Mouse (Mus musculus) kidney, embryonic 15.5 days (tissue): Measurements from ENCODE around the gene Txk. TPM values are rescaled to one million over a fixed set of nuclear protein-coding genes. Genes with fewer than 3 reads are reported as not detected.

Experiments
- ATAC-seq: fragments of 200-750 bp; cut with Nextera tagmentation; replicated peaks from 2 replicates; pipeline ENCODE4 v1.8.0; 2017; ENCODE audit warnings: moderate TSS enrichment; ENCODE audit not compliant: low FRiP score
- H3K27ac ChIP-seq: fragments of 300-500 bp; sonication (generic); 2 replicates; pipeline ENCODE4 v1.5.1; 2015; ENCODE audit warnings: mild to moderate bottlenecking, inconsistent platforms
- H3K27me3 ChIP-seq: fragments of 300-500 bp; sonication (generic); 2 replicates; pipeline ENCODE4 v1.6.1; 2015; ENCODE audit warnings: inconsistent platforms
- H3K36me3 ChIP-seq: fragments of 300-500 bp; sonication (generic); 2 replicates; pipeline ENCODE4 v1.6.1; 2015; ENCODE audit warnings: inconsistent platforms
- H3K4me1 ChIP-seq: fragments of 300-500 bp; sonication (generic); 2 replicates; pipeline ENCODE4 v1.6.1; 2015; ENCODE audit warnings: inconsistent platforms
- H3K4me2 ChIP-seq: fragments of 300-500 bp; sonication (generic); 2 replicates; pipeline ENCODE4 v1.6.1; 2015; ENCODE audit warnings: moderate library complexity, mild to moderate bottlenecking, inconsistent platforms
- H3K4me3 ChIP-seq: fragments of 300-500 bp; sonication (generic); replicated peaks from 2 replicates; pipeline ENCODE4 v1.5.1; 2015; ENCODE audit warnings: mild to moderate bottlenecking, inconsistent platforms
- H3K9ac ChIP-seq: fragments of 300-500 bp; sonication (generic); 2 replicates; pipeline ENCODE4 v1.6.1; 2015; ENCODE audit warnings: mild to moderate bottlenecking, inconsistent platforms
- H3K9me3 ChIP-seq: fragments of 300-500 bp; sonication (generic); replicated peaks from 2 replicates; pipeline ENCODE4 v1.6.1; 2016; ENCODE audit warnings: inconsistent platforms
- WGBS: fragments of 180-500 bp; shearing (Covaris S2); methylation state at CpG from one replicate; pipeline ENCODE4 v1.1.7; 2015; ENCODE audit warnings: mixed read lengths; 5-methylcytosine and 5-hydroxymethylcytosine counted together
- polyA plus RNA-seq: library from polyadenylated mRNA; unstranded; fragments of >200 nt; fragmentation: Nextera tagmentation; extraction: Ambion mirVana; gene quantifications from 2 replicates; pipeline ENCODE4 v1.2.1, GENCODE M21; 2015

The Txk gene
- polyA plus RNA-seq, 1 experiment from 2014 or later = 0.10 TPM

DNA sequence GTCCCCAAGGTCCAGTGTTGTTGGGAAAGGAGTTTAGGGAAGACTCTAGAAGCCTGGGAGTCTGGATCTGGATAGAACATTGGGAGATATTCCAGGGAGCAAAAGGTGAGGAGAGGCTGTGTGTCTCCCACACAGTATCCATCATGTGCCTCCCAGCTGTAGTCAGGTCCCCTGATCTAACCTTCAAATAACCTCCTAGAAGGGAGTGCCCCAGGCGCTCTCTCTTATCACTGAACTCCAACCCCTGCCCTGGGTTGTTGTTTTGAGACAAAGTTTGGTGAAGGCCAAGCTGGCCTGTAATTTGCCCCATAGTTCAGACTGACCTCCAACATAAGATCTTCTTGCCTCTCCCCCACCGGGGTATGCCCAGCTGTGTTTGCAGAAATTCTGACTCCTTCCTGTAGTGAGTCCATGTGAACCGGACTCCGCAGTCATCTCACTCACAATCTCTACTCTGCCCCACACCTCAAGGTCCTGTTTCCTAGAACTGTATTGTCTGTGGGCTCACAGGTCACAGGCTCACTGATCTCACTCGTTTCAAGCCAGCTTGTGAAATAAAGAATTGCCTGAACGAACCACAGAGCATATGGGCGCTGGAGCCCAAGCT lies 3.8 kb downstream of the Txk start:
- Histone ChIP-seq H3K4me3 (no peak overlapping the region), H3K9ac (no peak overlapping the region), H3K27me3 (no peaks in the 10 kb centered on the region), H3K4me1 (no peaks in the 10 kb centered on the region), H3K9me3 (no peaks in the 10 kb centered on the region), H3K27ac (no peak overlapping the region), H3K4me2 (no peak overlapping the region), H3K36me3 (no peaks in the 10 kb centered on the region)
- 52% methylated on average over 7 of the region's 7 CpGs for WGBS
- no peak for ATAC-seq

DNA sequence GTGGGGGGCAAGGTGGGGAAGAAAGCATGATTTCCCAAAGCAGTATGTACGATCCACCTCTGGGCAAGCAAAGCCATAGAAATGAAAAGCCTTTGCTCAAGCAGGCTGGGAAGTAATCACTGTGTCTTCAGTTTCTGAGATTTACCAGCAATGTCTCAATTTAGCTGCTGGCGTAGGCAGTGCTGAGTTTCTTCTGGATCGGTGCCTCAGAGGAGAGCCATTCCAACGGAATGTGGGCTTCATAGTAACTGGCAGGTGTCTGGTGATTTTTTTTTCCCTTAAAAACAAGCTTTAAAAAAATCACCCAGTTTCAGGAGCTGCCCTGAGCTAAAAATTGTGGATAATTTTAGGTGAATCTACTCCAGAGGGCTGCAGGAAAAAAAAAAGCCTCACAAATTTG lies 5.2 kb downstream of the Txk start:
- no peak overlapping the region for H3K4me3 ChIP-seq
- no peak overlapping the region for H3K27ac ChIP-seq
- H3K4me1 ChIP-seq = no peaks in the 10 kb centered on the region
- WGBS = 78% methylated on average over 4 of the region's 4 CpGs
- H3K27me3 ChIP-seq = no peaks in the 10 kb centered on the region
- H3K36me3 ChIP-seq = no peaks in the 10 kb centered on the region
- H3K4me2 ChIP-seq = no peak overlapping the region
- no peak overlapping the region for H3K9ac ChIP-seq
- no peaks in the 10 kb centered on the region for H3K9me3 ChIP-seq
- ATAC-seq = no peak

- Histone ChIP-seq H3K9me3 (no peaks in the 10 kb centered on the region), H3K27ac (no peak overlapping the region), H3K27me3 (no peaks in the 10 kb centered on the region), H3K36me3 (no peaks in the 10 kb centered on the region), H3K4me1 (no peaks in the 10 kb centered on the region), H3K9ac (no peak overlapping the region), H3K4me2 (no peak overlapping the region), H3K4me3 (no peak overlapping the region)
- 76% methylated on average over 4 of the region's 4 CpGs for WGBS
- no peak for ATAC-seq
These were observed 6.1 kb downstream of the Txk start for GRCm38 (mm10) chr5:72746461-72746860.

- H3K4me3 ChIP-seq = no peak overlapping the region
- no peak overlapping the region for H3K27ac ChIP-seq
- no peak overlapping the region for H3K4me2 ChIP-seq
- no peaks in the 10 kb centered on the region for H3K4me1 ChIP-seq
- H3K36me3 ChIP-seq = no peaks in the 10 kb centered on the region
- WGBS = 89% methylated on average over 6 of the region's 6 CpGs
- ATAC-seq = no peak
- no peaks in the 10 kb centered on the region for H3K9me3 ChIP-seq
- H3K27me3 ChIP-seq = no peaks in the 10 kb centered on the region
- H3K9ac ChIP-seq = no peak overlapping the region
These were observed 9.5 kb downstream of the Txk start for GRCm38 (mm10) chr5:72743103-72743502.

- no peak overlapping the region for H3K9ac ChIP-seq
- no peaks in the 10 kb centered on the region for H3K27me3 ChIP-seq
- H3K4me2 ChIP-seq = no peak overlapping the region
- H3K4me1 ChIP-seq = no peaks in the 10 kb centered on the region
- no peaks in the 10 kb centered on the region for H3K9me3 ChIP-seq
- H3K4me3 ChIP-seq = no peak overlapping the region
- ATAC-seq = no peak
- no peaks in the 10 kb centered on the region for H3K36me3 ChIP-seq
- no peak overlapping the region for H3K27ac ChIP-seq
- 71% methylated on average over 7 of the region's 7 CpGs for WGBS
These were observed 15.7 kb downstream of the Txk start for GRCm38 (mm10) chr5:72736868-72737267.

- Histone ChIP-seq H3K4me1 (no peaks in the 10 kb centered on the region), H3K4me3 (no peak overlapping the region), H3K36me3 (no peaks in the 10 kb centered on the region), H3K9me3 (no peaks in the 10 kb centered on the region), H3K9ac (no peak overlapping the region), H3K27me3 (no peaks in the 10 kb centered on the region), H3K27ac (no peak overlapping the region), H3K4me2 (no peak overlapping the region)
- 81% methylated on average over 8 of the region's 8 CpGs for WGBS
- ATAC-seq = no peak
These were observed 16.1 kb downstream of the Txk start for GRCm38 (mm10) chr5:72736437-72736836.

GRCm38 (mm10) chr5:72735763-72736162 lies 16.8 kb downstream of the Txk start:
- Histone ChIP-seq H3K4me2 (no peak overlapping the region), H3K4me3 (no peak overlapping the region), H3K27ac (no peak overlapping the region), H3K4me1 (no peaks in the 10 kb centered on the region), H3K9me3 (no peaks in the 10 kb centered on the region), H3K27me3 (no peaks in the 10 kb centered on the region), H3K9ac (no peak overlapping the region), H3K36me3 (no peaks in the 10 kb centered on the region)
- no peak for ATAC-seq
- 74% methylated on average over 7 of the region's 7 CpGs for WGBS

DNA sequence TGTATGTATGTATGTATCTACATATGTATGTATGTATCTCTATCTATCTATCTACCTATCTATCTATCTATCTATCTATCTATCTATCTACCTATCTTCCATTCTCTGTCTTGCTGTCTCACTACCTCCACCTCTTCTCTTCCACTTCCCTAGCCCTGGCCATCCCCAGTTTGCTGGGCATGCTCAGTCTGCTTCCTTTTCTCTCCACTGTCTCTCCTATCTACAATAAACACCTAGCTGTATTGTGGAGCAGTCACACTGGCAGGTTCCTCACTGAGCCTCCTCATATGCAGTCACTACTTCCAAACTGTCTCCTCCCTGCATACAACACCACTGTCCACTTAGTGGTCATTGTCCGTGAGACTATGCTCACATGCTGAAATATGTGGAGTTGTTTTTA lies 19.7 kb downstream of the Txk start:
- 86% methylated on average over 1 of the region's 1 CpGs for WGBS
- no peaks in the 10 kb centered on the region for H3K9me3 ChIP-seq
- no peak overlapping the region for H3K4me2 ChIP-seq
- H3K4me1 ChIP-seq = no peaks in the 10 kb centered on the region
- H3K27ac ChIP-seq = no peak overlapping the region
- H3K4me3 ChIP-seq = no peak overlapping the region
- ATAC-seq = no peak
- H3K9ac ChIP-seq = no peak overlapping the region
- H3K36me3 ChIP-seq = no peaks in the 10 kb centered on the region
- H3K27me3 ChIP-seq = no peaks in the 10 kb centered on the region

GRCm38 (mm10) chr5:72725404-72725803 lies 27.2 kb downstream of the Txk start:
- no peaks in the 10 kb centered on the region for H3K27me3 ChIP-seq
- no peak overlapping the region for H3K4me2 ChIP-seq
- no peak overlapping the region for H3K4me3 ChIP-seq
- H3K4me1 ChIP-seq = no peaks in the 10 kb centered on the region
- no peaks in the 10 kb centered on the region for H3K9me3 ChIP-seq
- no peak for ATAC-seq
- no peak overlapping the region for H3K27ac ChIP-seq
- no peak overlapping the region for H3K9ac ChIP-seq
- 85% methylated on average over 3 of the region's 3 CpGs for WGBS
- no peaks in the 10 kb centered on the region for H3K36me3 ChIP-seq

GRCm38 (mm10) chr5:72723429-72723828 lies 29.1 kb downstream of the Txk start:
- Histone ChIP-seq H3K4me2 (no peak overlapping the region), H3K9me3 (no peaks in the 10 kb centered on the region), H3K9ac (no peak overlapping the region), H3K27me3 (no peaks in the 10 kb centered on the region), H3K27ac (no peak overlapping the region), H3K4me3 (no peak overlapping the region), H3K36me3 (no peaks in the 10 kb centered on the region), H3K4me1 (no peaks in the 10 kb centered on the region)
- WGBS = 74% methylated on average over 2 of the region's 2 CpGs
- ATAC-seq = no peak

DNA sequence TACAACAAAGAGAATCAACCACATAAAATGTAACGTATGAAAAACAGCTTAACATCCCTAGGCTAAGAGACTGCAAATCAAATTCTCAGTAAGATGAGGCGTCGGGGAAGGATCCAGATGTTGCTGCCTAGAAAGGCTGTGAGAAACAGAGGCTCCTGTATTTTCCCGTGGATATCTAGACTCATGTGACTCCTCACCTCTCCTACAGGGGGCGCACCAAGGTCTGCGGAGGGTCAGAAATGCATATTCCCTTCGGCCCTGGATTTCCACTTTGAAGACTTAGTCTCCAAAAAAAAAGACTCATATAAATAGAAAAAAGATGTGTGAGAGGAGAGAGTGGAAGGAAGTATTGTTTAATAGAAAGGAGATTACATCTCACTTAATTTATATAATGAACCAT lies 32.0 kb downstream of the Txk start:
- Histone ChIP-seq H3K4me3 (no peak overlapping the region), H3K27ac (no peak overlapping the region), H3K9me3 (no peaks in the 10 kb centered on the region), H3K36me3 (no peaks in the 10 kb centered on the region), H3K4me1 (no peaks in the 10 kb centered on the region), H3K9ac (no peak overlapping the region), H3K27me3 (no peaks in the 10 kb centered on the region), H3K4me2 (no peak overlapping the region)
- WGBS = 56% methylated on average over 7 of the region's 7 CpGs
- no peak for ATAC-seq

DNA sequence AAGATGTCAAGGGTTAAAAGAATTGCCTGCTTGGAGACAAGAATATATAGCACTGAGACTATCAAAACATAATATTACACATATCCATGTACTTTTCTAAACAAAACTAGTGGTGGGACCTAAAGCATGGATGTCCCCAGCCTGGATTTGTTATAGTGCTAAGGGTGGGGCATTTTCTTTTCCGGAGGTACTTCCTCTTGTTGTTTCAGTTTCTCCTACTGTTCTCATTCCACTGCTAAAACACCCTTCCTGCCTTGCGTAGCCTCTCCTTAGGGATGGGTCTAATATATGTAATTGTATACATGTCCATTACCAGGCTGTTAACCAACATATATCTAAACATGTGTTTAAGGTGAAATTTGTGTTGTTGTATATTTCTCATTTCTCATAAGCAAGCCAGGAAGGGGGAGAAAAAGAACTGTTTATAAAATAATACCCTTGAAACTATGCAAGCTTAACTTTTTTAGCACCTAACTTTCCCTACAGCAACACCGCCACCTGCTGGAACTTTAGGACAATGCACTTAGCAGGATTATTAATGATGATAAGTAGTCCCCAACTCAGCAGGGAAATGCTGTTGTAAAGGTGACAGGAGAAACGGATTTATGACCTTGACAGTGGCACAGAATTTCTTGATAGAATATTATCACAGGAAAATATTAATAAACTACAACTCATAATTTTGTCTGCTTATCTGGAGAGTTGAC lies 41.9 kb downstream of the Txk start:
- H3K4me3 ChIP-seq = no peak overlapping the region
- H3K9me3 ChIP-seq = no peaks in the 10 kb centered on the region
- 25% methylated on average over 4 of the region's 4 CpGs for WGBS
- no peak overlapping the region for H3K27ac ChIP-seq
- ATAC-seq = 0 out of 2 replicates have a peak, but pooled peaks have one; percentile 10
- no peaks in the 10 kb centered on the region for H3K27me3 ChIP-seq
- H3K4me2 ChIP-seq = no peak overlapping the region
- no peaks in the 10 kb centered on the region for H3K36me3 ChIP-seq
- H3K9ac ChIP-seq = no peak overlapping the region
- peaks cover 7% of the 10 kb centered on the region for H3K4me1 ChIP-seq

DNA sequence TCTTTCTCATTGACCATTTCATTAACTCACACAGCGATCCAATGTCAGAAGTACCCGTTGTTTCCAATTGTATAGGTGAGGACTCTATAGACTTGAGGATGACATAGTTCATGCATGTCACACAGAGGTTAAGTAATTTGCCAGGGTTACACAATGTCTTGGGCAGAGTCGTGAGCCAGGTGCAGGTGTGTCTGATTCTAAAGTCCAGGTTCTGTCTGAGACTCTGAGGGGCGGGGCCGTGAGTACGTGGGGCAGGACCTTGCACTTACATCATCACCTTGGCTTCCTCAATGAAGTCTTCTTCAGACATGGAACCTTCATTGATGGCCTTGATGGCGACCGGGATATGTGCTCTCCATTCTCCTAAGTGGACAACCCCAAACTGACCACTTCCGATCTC lies 42.6 kb downstream of the Txk start:
- Histone ChIP-seq H3K36me3 (no peaks in the 10 kb centered on the region), H3K4me3 (no peak overlapping the region), H3K4me1 (peaks cover 7% of the 10 kb centered on the region), H3K9ac (no peak overlapping the region), H3K27me3 (no peaks in the 10 kb centered on the region), H3K9me3 (no peaks in the 10 kb centered on the region), H3K27ac (no peak overlapping the region), H3K4me2 (no peak overlapping the region)
- no peak for ATAC-seq
- 92% methylated on average over 9 of the region's 9 CpGs for WGBS
